Mouse (Mus musculus) layer of hippocampus, adult 2 months (tissue): ENCODE measurements around the gene Bmp6. TPM values are rescaled to one million over a fixed set of nuclear protein-coding genes. Genes with fewer than 3 reads are reported as not detected.

ENCODE experiments used
- DNase-seq, 2 experiments: peaks; one replicate each; pipeline ENCODE4 v3.0.0; 2022; ENCODE audit warnings: low spot score in 2 of 2
- H3K27ac ChIP-seq: fragments of 200-600 bp; 2 replicates; pipeline ENCODE4 v1.8.1; 2022
- H3K4me3 ChIP-seq: fragments of 200-600 bp; 2 replicates; pipeline ENCODE4 v1.8.1; 2022; ENCODE audit warnings: mild to moderate bottlenecking
- CTCF ChIP-seq: fragments of 200-600 bp; conservative IDR thresholded peaks from 2 replicates; pipeline ENCODE4 v1.8.1; 2022; ENCODE audit warnings: antibody characterized with exemption, mild to moderate bottlenecking, moderate library complexity
- total RNA-seq, 2 experiments: library from RNA; stranded (reverse); gene quantifications; 2 replicates each; pipeline ENCODE4 v1.2.3; 2021

The Bmp6 gene
- total RNA-seq, 2 experiments from 2014 or later, result 4.4 to 6.1 TPM

- Histone ChIP-seq H3K4me3 (no peak overlapping the region), H3K27ac (no peak overlapping the region)
- no peak for DNase-seq
- no peak for TF ChIP-seq CTCF
Measured at GRCm38 (mm10) chr13:38533461-38533860, 188.6 kb downstream of the Bmp6 start.

- no peak for DNase-seq
- no peak overlapping the region for H3K27ac ChIP-seq
- no peak overlapping the region for H3K4me3 ChIP-seq
- TF ChIP-seq CTCF, result no peak
Measured at GRCm38 (mm10) chr13:38534016-38534415, 189.1 kb downstream of the Bmp6 start.

GRCm38 (mm10) chr13:38534731-38535130 is 189.8 kb downstream of the Bmp6 start:
- no peak overlapping the region for H3K27ac ChIP-seq
- TF ChIP-seq CTCF, result no peak
- DNase-seq, result no peak
- H3K4me3 ChIP-seq, result no peak overlapping the region

- no peak overlapping the region for H3K4me3 ChIP-seq
- no peak for DNase-seq
- TF ChIP-seq CTCF, result no peak
- no peak overlapping the region for H3K27ac ChIP-seq
Measured at GRCm38 (mm10) chr13:38537521-38537920, 192.6 kb downstream of the Bmp6 start.

- Histone ChIP-seq H3K4me3 (no peak overlapping the region), H3K27ac (no peak overlapping the region)
- DNase-seq, result no peak
- no peak for TF ChIP-seq CTCF
Measured at GRCm38 (mm10) chr13:38539192-38539900, 194.4 kb downstream of the Bmp6 start.

GRCm38 (mm10) chr13:38543455-38544125 is 198.7 kb downstream of the Bmp6 start:
- no peak for DNase-seq
- TF ChIP-seq CTCF, result no peak
- Histone ChIP-seq H3K4me3 (no peak overlapping the region), H3K27ac (no peak overlapping the region)

GRCm38 (mm10) chr13:38544769-38545445 is 200.0 kb downstream of the Bmp6 start:
- DNase-seq, result no peak
- Histone ChIP-seq H3K4me3 (no peak overlapping the region), H3K27ac (no peak overlapping the region)
- TF ChIP-seq CTCF, result no peak

GRCm38 (mm10) chr13:38545460-38545859 is 200.6 kb downstream of the Bmp6 start:
- TF ChIP-seq CTCF, result no peak
- Histone ChIP-seq H3K27ac (no peak overlapping the region), H3K4me3 (no peak overlapping the region)
- DNase-seq, result no peak

GRCm38 (mm10) chr13:38546754-38547153 is 201.8 kb downstream of the Bmp6 start:
- H3K27ac ChIP-seq, result no peak overlapping the region
- no peak for DNase-seq
- TF ChIP-seq CTCF, result no peak
- H3K4me3 ChIP-seq, result no peak overlapping the region

- H3K4me3 ChIP-seq, result no peak overlapping the region
- no peak for DNase-seq
- TF ChIP-seq CTCF, result no peak
- H3K27ac ChIP-seq, result no peak overlapping the region
Measured at GRCm38 (mm10) chr13:38547717-38548116, 202.8 kb downstream of the Bmp6 start.

GRCm38 (mm10) chr13:38548681-38549080 is 203.8 kb downstream of the Bmp6 start:
- Histone ChIP-seq H3K4me3 (no peak overlapping the region), H3K27ac (no peak overlapping the region)
- peak; percentile 31; the same call in 1 of the 2 replicates for TF ChIP-seq CTCF
- DNase-seq, result no peak

Other genes with a start within 250 kb of the Bmp6 start
- gene Dsp, start 193.8 kb upstream of the Bmp6 start, total RNA-seq, result 10 to 100 TPM; 14.2 to 14.7 TPM
- 10 to 100 TPM; 23.1 to 26.9 TPM for gene Snrnp48, start 140.2 kb upstream of the Bmp6 start, total RNA-seq
- gene Txndc5, start 183.7 kb downstream of the Bmp6 start, total RNA-seq, result 10 to 100 TPM; 44.6 to 47.5 TPM